Mouse (Mus musculus): ENCODE measurements around the gene Ms4a2.

Gene Ms4a2

GRCm38 (mm10) chr19:11623551-11623950 lies at the start of gene Ms4a2:
Ms4a2 (minus strand) TSS chr19:11623719.
- DNase-seq (ENCODE audit: low read depth, low spot score): no peak

GRCm38 (mm10) chr19:11661562-11661961 lies 38.0 kb upstream of the Ms4a2 start:
- DNase-seq (ENCODE audit: low read depth, low spot score): no peak

GRCm38 (mm10) chr19:11660459-11660858 lies 36.9 kb upstream of the Ms4a2 start, which contains the start of gene Oosp2:
Oosp2 (minus strand) TSS chr19:11660559.
- no peak for DNase-seq (ENCODE audit: low read depth, low spot score)

- no peak for DNase-seq (ENCODE audit: low read depth, low spot score)
These were observed 35.6 kb upstream of the Ms4a2 start for GRCm38 (mm10) chr19:11659142-11659541.

- DNase-seq (ENCODE audit: low read depth, low spot score): no peak
These were observed 26.0 kb upstream of the Ms4a2 start for GRCm38 (mm10) chr19:11649564-11649963.

GRCm38 (mm10) chr19:11646166-11646565 lies 22.6 kb upstream of the Ms4a2 start:
- DNase-seq (ENCODE audit: low read depth, low spot score): no peak

- no peak for DNase-seq (ENCODE audit: low read depth, low spot score)
These were observed 17.2 kb upstream of the Ms4a2 start, which contains the start of gene Ms4a3 for GRCm38 (mm10) chr19:11640732-11641131. Ms4a3 (minus strand) TSS chr19:11640851.

- no peak for DNase-seq (ENCODE audit: low read depth, low spot score)
These were observed 15.5 kb upstream of the Ms4a2 start for GRCm38 (mm10) chr19:11639038-11639437.

GRCm38 (mm10) chr19:11635572-11635971 lies 12.1 kb upstream of the Ms4a2 start:
- no peak for DNase-seq (ENCODE audit: low read depth, low spot score)

- no peak for DNase-seq (ENCODE audit: low read depth, low spot score)
These were observed 10.8 kb upstream of the Ms4a2 start for GRCm38 (mm10) chr19:11634330-11634729.

- DNase-seq (ENCODE audit: low read depth, low spot score): no peak
These were observed 10.2 kb upstream of the Ms4a2 start for GRCm38 (mm10) chr19:11633732-11634131.

GRCm38 (mm10) chr19:11625231-11625630 lies 1.7 kb upstream of the Ms4a2 start:
- no peak for DNase-seq (ENCODE audit: low read depth, low spot score)

- DNase-seq (ENCODE audit: low read depth, low spot score): no peak
These were observed 1.3 kb upstream of the Ms4a2 start for GRCm38 (mm10) chr19:11624800-11625199.

- no peak for DNase-seq (ENCODE audit: low read depth, low spot score)
These were observed 5.5 kb downstream of the Ms4a2 start for GRCm38 (mm10) chr19:11617983-11618382.

GRCm38 (mm10) chr19:11614805-11615204 lies 8.7 kb downstream of the Ms4a2 start:
- no peak for DNase-seq (ENCODE audit: low read depth, low spot score)

- no peak for DNase-seq (ENCODE audit: low read depth, low spot score)
These were observed 9.6 kb downstream of the Ms4a2 start for GRCm38 (mm10) chr19:11613776-11614443.

GRCm38 (mm10) chr19:11613084-11613483 lies 10.4 kb downstream of the Ms4a2 start:
- no peak for DNase-seq (ENCODE audit: low read depth, low spot score)

- DNase-seq (ENCODE audit: low read depth, low spot score): no peak
These were observed 11.2 kb downstream of the Ms4a2 start for GRCm38 (mm10) chr19:11612293-11612692.

- peak; percentile 17 for DNase-seq (ENCODE audit: low read depth, low spot score)
These were observed 12.0 kb downstream of the Ms4a2 start for GRCm38 (mm10) chr19:11611541-11611945.

GRCm38 (mm10) chr19:11608172-11608571 lies 15.3 kb downstream of the Ms4a2 start:
- peak; percentile 65 for DNase-seq (ENCODE audit: low read depth, low spot score)

- DNase-seq (ENCODE audit: low read depth, low spot score): no peak
These were observed 18.9 kb downstream of the Ms4a2 start, which contains the start of gene Ms4a6d for GRCm38 (mm10) chr19:11604603-11605002. Ms4a6d (minus strand) TSS chr19:11604849.

- DNase-seq (ENCODE audit: low read depth, low spot score): peak; percentile 54
These were observed 21.5 kb downstream of the Ms4a2 start for GRCm38 (mm10) chr19:11602026-11602425.

- no peak for DNase-seq (ENCODE audit: low read depth, low spot score)
These were observed 22.2 kb downstream of the Ms4a2 start for GRCm38 (mm10) chr19:11601349-11601748.
